Mouse (Mus musculus) MN1 (cell line): Measurements from ENCODE around the gene Nsg1.

Experiments used
- DNase-seq: peaks from one replicate; pipeline ENCODE4 v3.0.0-alpha.2; 2016; ENCODE audit warnings: low spot score

The Nsg1 gene

DNA sequence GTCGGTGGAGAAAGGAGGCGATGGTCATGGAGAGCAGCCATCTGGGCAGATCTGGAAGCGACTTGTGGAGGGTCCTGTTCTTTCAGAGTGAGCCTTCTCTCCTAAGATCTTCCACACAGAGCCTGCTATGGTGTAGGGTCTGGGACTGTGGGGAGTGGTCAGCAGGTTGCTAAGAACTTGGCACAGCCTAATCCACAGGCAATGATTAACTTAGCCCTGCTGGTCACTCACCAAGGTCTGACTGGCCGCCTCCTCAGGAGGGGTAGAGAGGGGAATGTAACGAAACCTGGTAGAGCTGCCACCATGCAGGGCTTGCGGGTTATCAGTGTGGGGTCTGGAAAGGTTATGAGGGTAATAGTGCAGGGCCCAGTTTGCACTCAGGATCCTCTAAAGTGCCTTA lies 18.8 kb downstream of the Nsg1 start:
- DNase-seq, result no peak

GRCm38 (mm10) chr5:38137163-38137562 lies 22.5 kb downstream of the Nsg1 start:
- DNase-seq, result no peak

DNA sequence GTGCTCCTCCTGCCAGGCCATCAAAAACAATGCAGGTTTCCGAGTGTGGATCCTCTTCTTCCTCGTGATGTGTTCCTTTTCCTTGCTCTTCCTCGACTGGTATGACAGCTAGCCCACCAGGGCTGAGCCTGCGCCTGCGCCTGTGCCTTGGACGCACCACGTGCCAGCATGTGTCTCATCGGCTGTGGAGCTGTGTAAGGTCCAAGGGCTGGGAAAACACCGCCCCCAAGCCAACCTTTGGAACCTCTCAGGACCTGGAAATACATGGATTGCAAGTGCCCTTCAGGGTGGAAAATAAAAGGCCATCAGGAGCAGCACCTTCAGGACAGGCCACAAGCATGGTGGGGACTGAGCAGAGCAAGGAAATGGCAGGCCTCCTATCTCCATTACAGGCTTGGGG lies 23.5 kb downstream of the Nsg1 start:
- DNase-seq, result no peak

DNA sequence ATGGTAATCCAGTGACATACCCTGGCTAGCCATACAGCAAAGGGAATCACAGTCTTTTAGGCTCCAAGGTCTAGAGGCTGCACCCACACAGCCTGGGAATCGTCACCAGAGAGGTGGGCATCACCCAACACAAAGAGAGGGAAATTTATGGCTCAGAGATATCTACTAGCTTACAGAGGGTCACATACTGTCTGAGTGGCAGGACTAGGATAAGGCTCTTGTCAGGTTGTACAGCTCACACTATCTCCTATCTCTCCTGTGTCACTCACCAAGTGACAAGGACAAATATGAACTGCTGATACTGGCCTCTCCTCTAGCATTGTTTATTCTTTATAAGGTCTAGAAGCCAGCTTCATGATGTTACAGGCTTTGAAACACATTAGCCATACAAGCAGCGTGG lies 30.4 kb downstream of the Nsg1 start:
- no peak for DNase-seq

GRCm38 (mm10) chr5:38126519-38127306 lies 33.0 kb downstream of the Nsg1 start:
- no peak for DNase-seq

GRCm38 (mm10) chr5:38121699-38122098 lies 38.0 kb downstream of the Nsg1 start:
- DNase-seq, result peak; percentile 7

DNA sequence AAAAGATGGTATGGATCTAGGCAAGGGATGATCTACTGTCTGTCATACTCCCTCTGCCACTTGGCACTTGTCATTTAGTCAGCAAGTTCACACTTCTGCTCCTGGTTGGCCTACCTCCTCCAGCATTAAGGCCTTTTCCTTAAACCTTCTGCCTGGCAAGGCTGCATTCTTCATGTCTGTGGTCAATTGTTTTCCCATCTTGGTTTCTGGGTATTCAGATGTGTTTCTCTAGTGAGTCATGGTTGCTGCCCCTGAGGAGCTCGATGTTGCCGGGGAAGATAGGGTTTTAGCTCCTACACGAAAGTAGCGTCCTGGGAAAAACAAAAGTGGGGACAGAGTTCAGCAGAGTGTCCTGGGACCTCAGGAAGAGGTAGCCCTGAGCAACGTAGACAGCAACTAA lies 40.4 kb downstream of the Nsg1 start:
- no peak for DNase-seq

DNA sequence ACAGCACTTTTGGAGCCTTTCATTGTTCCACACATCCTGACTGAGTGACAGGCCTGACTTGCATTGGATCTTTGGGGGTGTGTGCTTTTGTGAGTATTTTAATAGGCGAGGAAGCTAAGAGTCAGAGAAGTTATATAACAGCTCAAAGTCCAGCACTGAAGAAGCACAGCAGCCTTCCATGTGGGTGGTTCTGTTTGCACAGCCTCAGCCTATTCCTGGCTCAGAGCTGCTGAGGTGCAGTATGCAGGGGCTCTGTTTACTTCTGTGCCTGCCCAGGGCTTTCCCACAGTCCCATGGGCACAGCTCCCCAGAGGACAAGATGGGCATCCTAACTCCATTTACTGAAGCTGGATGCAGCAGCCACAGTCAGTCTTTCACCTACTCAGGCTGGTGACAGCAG lies 42.7 kb downstream of the Nsg1 start:
- DNase-seq, result no peak

- no peak for DNase-seq
Measured at GRCm38 (mm10) chr5:38114526-38114925, 45.2 kb downstream of the Nsg1 start.

GRCm38 (mm10) chr5:38106807-38107206 lies 52.9 kb downstream of the Nsg1 start:
- no peak for DNase-seq

DNA sequence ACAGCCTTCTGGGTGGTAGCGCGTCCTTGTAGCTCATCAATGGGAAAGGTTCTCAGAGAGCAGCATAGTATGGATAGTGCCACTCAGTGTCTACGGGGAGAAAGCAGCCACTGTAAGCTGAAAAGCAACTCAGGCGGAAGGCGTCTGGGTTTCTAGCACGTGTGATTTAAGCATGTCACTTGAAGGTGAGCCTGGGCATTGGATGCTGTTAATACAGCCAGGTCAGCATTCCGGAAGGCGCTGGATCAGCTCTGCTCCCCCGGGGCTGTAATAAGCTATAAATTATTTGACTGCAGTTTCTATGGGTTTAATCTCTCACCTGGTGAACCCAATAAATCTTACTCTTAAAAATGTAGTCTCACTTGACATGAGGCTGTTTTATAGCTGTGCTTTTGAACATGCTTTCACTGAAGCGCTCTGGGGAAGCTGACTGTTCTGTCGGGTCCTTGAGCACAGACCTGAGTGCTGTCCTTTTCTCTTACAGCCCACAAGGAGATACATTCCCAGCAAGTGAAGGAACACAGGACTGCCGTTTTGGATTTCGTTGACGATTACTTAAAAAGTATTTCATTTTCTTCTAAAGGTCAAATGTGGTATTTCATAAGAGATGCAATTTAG lies 53.5 kb downstream of the Nsg1 start:
- no peak for DNase-seq

- DNase-seq, result no peak
Measured at GRCm38 (mm10) chr5:38102945-38103344, 56.8 kb downstream of the Nsg1 start.

GRCm38 (mm10) chr5:38099139-38099676 lies 60.5 kb downstream of the Nsg1 start:
- DNase-seq, result no peak

- peak; percentile 39 for DNase-seq
Measured at GRCm38 (mm10) chr5:38097501-38098093, 62.1 kb downstream of the Nsg1 start.

DNA sequence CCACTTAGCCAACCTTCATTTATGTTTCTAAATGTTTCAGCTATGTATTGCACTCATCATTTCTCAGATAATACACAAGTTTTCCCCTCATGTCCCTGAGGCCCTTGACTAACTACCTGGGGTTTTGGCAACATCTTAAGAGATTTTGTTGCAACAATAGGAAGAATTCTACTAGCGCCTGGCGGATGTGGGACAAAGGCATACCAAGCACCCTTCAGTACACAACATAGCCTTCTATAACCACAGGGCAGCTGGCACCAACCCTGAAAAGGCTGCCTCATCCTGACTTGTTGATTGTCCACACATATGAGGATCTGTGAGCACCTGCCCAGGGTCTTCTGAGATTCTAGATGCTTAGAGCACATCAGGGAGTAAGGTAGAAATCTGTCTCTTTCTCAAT lies 65.4 kb downstream of the Nsg1 start:
- DNase-seq, result no peak

- no peak for DNase-seq
Measured at GRCm38 (mm10) chr5:38091966-38092304, 67.8 kb downstream of the Nsg1 start.

GRCm38 (mm10) chr5:38091046-38091965 lies 68.4 kb downstream of the Nsg1 start:
- peak; percentile 54 for DNase-seq

- no peak for DNase-seq
Measured at GRCm38 (mm10) chr5:38090581-38090980, 69.1 kb downstream of the Nsg1 start.

GRCm38 (mm10) chr5:38090111-38090510 lies 69.6 kb downstream of the Nsg1 start:
- DNase-seq, result no peak
